Mouse (Mus musculus) erythroblast, adult 5-6 weeks (primary cell): Measurements from ENCODE around the gene Mical2. TPM values are rescaled to one million over a fixed set of nuclear protein-coding genes. Genes with fewer than 3 reads are reported as not detected.

Experiments used
- ATAC-seq: replicated peaks from 2 replicates; pipeline ENCODE4 v1.8.0; 2016; ENCODE audit warnings: moderate number of reproducible peaks, mild to moderate bottlenecking, moderate TSS enrichment, inconsistent platforms; ENCODE audit not compliant: poor library complexity, low FRiP score, severe bottlenecking
- total RNA-seq, 2 experiments: library from RNA; stranded (forward) in 1 of 2; stranded (reverse) in 1 of 2; fragments of 150-400 nt in 1 of 2; fragments of 200-764, 138-1000 nt in 1 of 2; gene quantifications; 2 replicates each; pipeline versions ENCODE4 v1.2.3 to v1.2.4; 2015 to 2017; ENCODE audit warnings: low replicate concordance in 2 of 2

Gene Mical2
- total RNA-seq, 2 experiments from 2014 or later = 0.34 TPM; not detected in 1

DNA sequence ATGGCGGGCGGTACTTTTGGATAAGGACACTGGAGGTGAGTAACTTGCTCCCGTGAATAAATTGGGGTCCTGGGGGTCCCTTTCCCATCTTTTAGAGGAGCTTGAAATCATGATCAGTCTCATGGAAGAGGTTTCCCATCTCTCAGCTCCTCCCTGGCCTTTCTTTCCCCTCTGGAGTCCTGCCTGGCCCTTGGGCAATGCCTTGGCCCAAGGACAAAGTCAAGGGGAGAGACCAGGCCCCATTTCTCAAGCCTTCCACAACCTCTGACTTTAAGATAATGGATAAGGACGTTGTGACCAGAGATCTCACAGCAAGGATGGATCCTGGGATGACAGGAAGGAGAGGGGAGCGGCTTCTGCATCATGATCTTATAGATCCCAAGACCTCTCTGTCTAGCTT lies 152.4 kb downstream of the Mical2 start:
- no peak for ATAC-seq

DNA sequence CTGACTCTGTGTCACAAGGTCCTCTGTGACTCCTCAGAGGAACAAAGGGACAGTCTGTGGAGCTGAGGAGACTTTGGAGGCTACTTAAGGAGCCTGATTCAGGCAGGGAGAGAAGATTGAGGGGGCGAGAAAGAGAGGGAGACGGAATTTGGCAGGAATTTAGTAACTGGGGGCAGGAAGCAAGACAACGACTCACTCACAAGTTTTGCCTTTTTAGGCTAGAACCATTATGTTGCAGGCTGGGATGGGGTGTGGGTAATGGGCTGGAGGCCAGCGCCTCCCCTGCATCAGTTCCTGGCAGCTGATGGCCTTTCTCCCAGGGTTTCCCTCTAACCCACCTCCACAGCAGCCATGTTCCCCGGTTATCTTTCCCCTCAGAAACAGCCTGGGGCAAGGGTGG lies 152.8 kb downstream of the Mical2 start:
- no peak for ATAC-seq

GRCm38 (mm10) chr7:112386521-112386920 lies 160.9 kb downstream of the Mical2 start:
- ATAC-seq = no peak

DNA sequence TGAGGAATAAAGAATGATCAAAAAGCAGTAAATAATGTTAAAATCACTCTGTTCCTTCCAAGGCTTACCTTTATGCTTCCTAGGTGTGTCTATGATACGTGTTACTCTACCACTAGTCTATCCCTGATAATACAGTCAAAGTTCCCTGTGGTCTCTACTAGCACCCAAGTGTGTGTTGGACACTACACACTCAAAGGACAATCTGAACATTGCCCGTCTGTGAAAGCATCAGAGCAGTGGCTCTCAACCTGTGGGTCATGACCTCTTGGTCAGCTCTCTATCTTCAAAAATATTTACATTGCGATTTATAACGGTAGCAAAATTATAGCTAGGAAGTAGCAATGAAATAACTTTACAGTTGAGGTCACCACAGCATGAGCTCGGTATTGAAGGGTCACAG lies 162.2 kb downstream of the Mical2 start:
- no peak for ATAC-seq

DNA sequence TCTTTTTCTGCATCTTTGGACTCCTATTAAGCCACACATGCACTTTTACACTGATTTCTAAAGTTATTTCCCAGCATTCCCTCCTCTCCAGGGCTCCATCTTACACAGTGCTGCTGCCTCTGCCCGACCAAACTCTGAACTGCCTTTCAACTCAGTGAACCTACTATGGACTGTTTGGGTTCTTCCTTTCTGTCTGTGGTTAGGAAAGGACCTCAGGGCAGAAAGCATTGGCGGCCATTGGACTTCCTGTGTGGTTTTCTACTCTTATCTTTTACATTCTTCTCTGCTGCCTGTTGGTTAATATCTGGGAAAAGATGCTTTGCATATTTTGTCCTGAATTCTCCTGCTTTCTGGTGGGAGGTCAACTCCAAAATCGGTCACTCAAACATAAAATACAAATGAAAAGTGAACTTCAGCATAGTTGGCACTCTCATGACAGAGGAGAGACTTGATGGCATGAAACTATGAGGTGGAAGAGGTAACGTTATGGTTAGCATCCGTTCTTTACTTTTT lies 162.8 kb downstream of the Mical2 start:
- ATAC-seq = no peak

GRCm38 (mm10) chr7:112389611-112390251 lies 164.1 kb downstream of the Mical2 start:
- ATAC-seq = no peak

DNA sequence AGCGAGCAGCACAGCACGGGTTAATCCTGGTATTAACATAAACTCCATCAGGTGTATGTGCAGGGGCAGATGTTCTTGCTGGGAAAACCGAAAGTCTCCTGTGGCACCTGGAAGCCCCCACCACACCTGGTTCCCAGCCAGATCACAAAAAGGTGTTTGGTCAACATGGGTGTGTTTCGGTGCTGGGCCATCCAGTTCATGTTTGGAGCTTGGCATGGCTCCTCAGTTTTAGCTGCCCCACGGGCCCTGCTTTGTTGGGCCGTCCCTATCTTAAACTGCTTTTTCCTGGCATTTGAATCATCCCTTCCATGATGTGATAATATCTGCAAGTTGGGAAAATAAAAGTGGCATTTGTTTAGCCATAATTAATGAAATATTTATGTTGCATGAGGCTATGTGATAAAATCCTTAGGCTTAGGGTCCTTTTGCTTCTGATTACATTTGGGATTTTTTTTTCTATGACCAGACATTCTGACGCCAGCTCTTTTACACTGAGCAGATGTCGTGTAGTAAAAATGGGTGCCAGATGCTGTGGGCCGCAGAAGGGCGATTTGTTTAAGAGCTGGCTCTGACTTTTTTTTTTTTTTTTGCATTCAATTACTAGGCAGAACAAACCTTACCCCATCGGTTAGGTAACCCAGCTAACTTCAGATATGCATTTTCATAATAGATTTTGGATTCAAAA lies 164.7 kb downstream of the Mical2 start:
- ATAC-seq = no peak

- no peak for ATAC-seq
These were observed 165.4 kb downstream of the Mical2 start for GRCm38 (mm10) chr7:112390937-112391605.

- no peak for ATAC-seq
These were observed 172.1 kb downstream of the Mical2 start for GRCm38 (mm10) chr7:112397786-112398185.

- ATAC-seq = no peak
These were observed 173.9 kb downstream of the Mical2 start for GRCm38 (mm10) chr7:112399425-112400170.

GRCm38 (mm10) chr7:112400175-112400574 lies 174.5 kb downstream of the Mical2 start:
- ATAC-seq = peak; percentile 70; the same call in 1 of the 2 replicates

DNA sequence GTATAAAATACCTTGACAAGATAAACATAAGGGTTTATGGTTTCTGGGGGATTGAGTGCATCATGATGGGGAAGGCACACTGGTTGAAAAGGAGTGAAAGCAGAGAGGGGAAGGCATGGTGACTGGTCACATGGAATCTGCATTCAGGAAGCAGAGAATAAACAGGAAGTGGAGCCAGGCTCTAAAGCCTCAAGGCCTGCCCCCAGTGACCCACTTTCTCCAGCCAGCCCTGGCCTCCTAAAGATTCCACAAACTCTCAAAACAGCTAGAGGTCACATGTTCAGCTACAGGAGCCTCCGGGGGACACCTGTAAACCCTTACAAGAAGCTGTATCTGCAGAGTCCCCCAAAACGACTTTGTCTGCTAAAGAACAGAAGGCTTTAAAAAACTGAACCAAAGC lies 179.4 kb downstream of the Mical2 start:
- ATAC-seq = no peak

DNA sequence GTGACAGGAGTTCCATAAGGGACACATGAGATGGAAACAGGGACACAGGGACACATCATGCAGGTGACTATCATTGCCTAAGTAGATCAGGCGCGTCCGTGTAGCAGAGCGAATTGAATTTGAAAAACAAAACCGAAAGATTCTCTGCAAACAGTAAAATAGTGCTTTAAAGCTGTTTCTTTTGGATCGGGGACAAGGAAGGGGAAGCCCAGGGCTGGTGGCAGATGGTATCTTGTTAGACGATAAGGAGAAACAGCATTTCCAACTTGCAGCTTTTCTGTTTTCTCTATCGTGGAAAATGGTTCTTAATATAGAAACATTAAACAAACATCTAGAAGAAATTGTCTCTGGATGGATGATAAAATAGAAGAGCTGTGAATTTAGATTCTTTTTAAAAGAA lies 179.9 kb downstream of the Mical2 start:
- no peak for ATAC-seq

DNA sequence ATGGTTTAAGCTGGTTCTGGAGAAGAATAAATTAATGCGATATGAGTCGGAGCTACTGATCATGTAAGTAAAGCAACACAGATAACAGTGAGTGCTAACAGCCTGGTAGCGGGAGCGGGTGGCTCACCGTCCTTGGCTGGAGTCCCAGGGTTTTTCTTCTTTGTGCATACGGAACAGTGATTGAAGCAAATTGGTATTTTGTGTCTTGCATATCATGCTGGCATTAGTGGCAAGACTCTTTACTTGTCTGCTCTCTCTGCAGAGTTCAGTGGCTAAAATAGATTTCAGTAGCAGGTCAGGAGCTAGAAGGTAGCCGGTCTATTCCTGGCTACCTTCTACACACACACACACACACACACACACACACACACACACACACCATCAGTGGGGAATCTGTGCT lies 181.9 kb downstream of the Mical2 start:
- no peak for ATAC-seq

GRCm38 (mm10) chr7:112409991-112410390 lies 184.3 kb downstream of the Mical2 start:
- no peak for ATAC-seq

- no peak for ATAC-seq
These were observed 187.6 kb downstream of the Mical2 start for GRCm38 (mm10) chr7:112413286-112413685.

GRCm38 (mm10) chr7:112416058-112416526 lies 190.4 kb downstream of the Mical2 start:
- no peak for ATAC-seq

DNA sequence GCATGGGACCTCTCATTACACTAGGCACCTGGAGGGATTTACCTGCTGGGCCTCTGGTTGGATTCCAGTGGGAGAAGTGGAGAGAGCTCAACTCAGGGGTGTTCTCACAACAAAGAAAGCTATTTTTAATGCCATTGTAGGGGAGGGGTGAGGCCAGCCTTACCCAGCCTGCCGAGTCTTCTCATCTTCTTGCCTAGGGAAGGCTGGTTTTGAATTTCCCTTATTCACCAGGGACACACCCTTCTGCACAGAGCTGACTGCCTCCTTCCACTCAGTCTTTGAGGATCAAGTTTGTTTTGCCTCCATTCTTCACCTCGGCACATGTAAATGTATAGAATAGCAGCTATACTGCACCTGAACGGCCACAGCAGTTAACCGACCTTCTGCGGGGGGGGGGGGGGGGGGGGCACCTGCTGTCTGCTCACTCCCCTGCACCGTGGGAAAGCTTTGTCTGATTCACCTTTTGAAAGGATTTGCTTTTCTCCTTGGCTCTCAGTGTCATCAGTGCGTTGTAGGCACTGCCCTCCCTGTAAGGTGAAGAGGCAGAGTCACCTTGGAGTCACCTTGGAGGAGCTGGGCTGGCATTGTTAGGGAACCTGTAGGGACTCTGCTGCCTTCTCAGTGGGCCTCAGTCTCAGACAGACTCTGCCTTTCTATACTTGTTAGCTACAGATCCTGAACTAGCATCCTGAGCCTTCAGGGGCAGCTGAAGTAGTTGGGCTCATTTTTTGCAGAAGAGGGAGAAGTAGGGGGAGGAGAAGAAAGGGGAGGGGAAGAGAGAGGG lies 191.3 kb downstream of the Mical2 start:
- ATAC-seq = no peak

DNA sequence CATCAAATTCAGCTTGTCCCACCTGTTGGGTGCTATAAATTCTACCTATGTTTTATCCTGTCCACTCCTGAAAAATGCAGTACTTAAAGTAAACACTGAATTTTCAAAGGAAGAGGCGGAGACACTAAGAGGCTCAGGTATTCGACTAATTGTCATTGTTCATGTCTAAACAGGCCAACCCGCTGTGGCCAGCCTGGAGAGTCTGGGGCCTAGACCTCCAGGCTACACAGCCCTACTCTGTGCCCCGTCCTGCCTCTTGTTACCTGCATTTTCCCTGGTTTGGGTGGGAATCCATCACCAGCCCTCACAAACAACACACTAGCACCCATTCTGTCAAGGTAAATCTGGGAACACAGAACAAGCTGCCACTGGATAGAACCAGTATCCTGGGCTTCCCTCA lies 191.9 kb downstream of the Mical2 start:
- no peak for ATAC-seq
